Mouse (Mus musculus) spleen, adult 2 months (tissue): ENCODE measurements around the gene Zfp512b.

Experiments used
- CTCF ChIP-seq: fragments of 200-500 bp; IDR thresholded peaks from 2 replicates; pipeline ENCODE4 v1.5.1; 2011; ENCODE audit warnings: mild to moderate bottlenecking, inconsistent platforms; ENCODE audit not compliant: insufficient read depth, insufficient read length, insufficient replicate concordance; ENCODE audit errors: extremely low read depth
- POLR2A ChIP-seq: fragments of 200-500 bp; IDR thresholded peaks from 2 replicates; pipeline ENCODE4 v1.6.1; 2011; ENCODE audit warnings: low read depth, low read length, inconsistent platforms

DNA sequence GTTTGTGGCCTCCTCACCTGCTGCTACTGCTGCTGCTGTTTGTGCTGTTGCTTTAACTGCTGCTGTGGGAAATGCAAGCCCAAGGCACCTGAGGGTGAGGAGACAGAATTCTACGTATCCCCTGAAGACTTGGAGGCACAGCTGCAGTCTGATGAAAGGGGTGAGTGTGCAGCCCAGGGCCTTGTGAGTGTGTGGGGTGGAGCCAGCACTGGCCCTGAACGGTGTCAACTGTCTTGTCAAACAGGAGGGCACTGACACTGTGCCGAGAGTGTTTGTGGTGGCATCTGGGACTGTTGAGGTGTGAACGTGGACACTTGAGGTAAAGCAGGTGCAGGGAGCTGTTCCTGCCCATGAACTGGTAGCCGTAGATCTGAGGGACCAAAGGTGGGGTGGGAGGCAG lies 43.9 kb downstream of the Zfp512b start:
- TF ChIP-seq POLR2A: no peak
- no peak for TF ChIP-seq CTCF
